Mouse (Mus musculus): ENCODE data around the gene Lnx1. TPM values are rescaled to one million over a fixed set of nuclear protein-coding genes. Genes with fewer than 3 reads are reported as not detected.

Lnx1 gene
- polyA plus RNA-seq, 1 experiment from 2014 or later = 0.34 TPM

Other genes starting within 250 kb of the Lnx1 start
- gene Scfd2, start 171.2 kb downstream of the Lnx1 start, polyA plus RNA-seq (2014; fragmentation: Nextera tagmentation; extraction: Ambion mirVana) = 12.7 and 17.2 TPM in 2 replicates
- gene Fip1l1, start 167.5 kb downstream of the Lnx1 start, polyA plus RNA-seq (2014; fragmentation: Nextera tagmentation; extraction: Ambion mirVana) = 86.8 and 94.1 TPM in 2 replicates